Mouse (Mus musculus): Measurements from ENCODE around the gene Adamts3. TPM values are rescaled to one million over a fixed set of nuclear protein-coding genes. Genes with fewer than 3 reads are reported as not detected.

Gene Adamts3
- polyA plus RNA-seq (2012; rRNA removed), result 2.1 and 2.2 TPM in 2 replicates

GRCm38 (mm10) chr5:89883051-89883907 lies at the start of gene Adamts3:
Gene Adamts3 (minus strand): TSS chr5:89883334.
- peak; percentile 45 for DNase-seq (ENCODE audit: low spot score)

- no peak for DNase-seq (ENCODE audit: low spot score)
Observed at GRCm38 (mm10) chr5:89931511-89931910, 48.4 kb upstream of the Adamts3 start.

DNA sequence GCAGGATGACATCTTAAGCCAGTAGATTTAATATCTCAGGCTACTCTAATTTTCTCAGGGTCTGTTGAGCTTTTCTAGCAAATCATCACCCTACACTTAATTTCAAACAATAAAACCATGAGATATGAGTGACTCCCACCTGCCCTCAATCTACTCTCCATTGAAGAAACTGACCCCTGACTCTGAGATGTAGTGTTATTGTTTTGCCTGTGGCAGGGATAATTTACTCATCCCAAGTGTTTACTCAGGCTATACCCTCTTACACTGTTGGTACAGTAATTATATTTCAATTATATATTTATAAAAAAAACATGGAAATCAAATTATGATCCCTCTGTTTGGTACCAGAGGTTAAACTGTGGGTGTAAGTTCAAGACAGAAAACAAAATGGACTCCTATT lies 29.2 kb upstream of the Adamts3 start:
- DNase-seq (ENCODE audit: low spot score), result no peak

GRCm38 (mm10) chr5:89911950-89912349 lies 28.8 kb upstream of the Adamts3 start:
- DNase-seq (ENCODE audit: low spot score), result no peak

DNA sequence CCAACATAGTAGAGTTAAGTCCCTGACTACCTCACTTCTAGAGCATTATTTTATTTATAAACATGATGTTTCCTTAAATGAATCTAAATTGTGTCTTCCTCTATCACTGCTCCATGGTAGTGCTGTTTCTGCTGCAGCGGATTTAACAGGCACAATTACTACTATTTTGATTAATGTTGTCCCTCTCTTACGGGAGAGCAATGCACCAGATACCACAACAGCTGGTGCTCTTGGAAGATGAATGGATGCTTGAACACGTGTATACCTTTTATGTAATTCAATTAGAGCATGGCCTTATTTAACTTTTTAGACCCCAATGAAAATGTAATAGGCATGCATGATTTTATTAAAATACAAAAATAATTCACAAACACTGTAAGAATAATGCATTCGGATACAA lies 28.4 kb upstream of the Adamts3 start:
- DNase-seq (ENCODE audit: low spot score), result no peak

GRCm38 (mm10) chr5:89906884-89907431 lies 23.8 kb upstream of the Adamts3 start:
- no peak for DNase-seq (ENCODE audit: low spot score)

- DNase-seq (ENCODE audit: low spot score), result no peak
Observed at GRCm38 (mm10) chr5:89901026-89901425, 17.9 kb upstream of the Adamts3 start.

DNA sequence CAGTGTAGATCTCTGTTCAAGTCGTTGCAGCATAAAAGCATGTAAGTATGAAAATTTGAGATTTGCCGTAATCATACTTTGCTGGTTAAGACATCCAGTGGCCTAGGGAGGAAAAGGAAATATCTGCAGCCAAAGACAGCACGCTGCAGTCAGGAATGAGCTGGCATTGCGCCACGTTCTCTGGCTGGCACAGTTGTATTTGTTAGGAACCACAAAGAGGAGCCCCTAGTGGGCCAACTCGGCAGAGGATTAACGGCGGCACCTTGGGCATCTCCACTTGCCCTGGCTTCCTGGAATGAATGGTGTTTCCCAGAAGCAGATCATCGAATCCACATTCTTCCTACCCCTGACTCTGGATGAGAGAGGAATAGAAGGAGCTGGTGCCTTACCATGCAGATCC lies 14.4 kb upstream of the Adamts3 start:
- DNase-seq (ENCODE audit: low spot score), result no peak

- DNase-seq (ENCODE audit: low spot score), result no peak
Observed at GRCm38 (mm10) chr5:89895520-89895919, 12.4 kb upstream of the Adamts3 start.

GRCm38 (mm10) chr5:89884991-89885390 lies 1.9 kb upstream of the Adamts3 start:
- no peak for DNase-seq (ENCODE audit: low spot score)

DNA sequence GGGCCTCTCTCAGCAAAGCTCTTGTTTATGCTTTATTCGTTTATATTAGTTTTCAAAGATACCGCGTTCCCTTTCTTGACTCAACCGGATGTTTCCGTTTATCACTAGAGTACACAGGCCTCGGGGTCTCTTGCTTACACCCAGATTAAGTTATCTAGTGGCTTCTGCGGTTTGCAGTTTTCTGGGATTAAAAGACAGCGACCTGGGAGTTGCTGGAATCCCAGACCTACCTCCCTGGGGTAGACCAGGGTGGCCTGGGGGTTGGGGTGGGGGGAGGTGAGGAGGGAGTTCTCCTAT lies 722 bp upstream of the Adamts3 start:
- no peak for DNase-seq (ENCODE audit: low spot score)

- peak; percentile 32 for DNase-seq (ENCODE audit: low spot score)
Observed at GRCm38 (mm10) chr5:89882091-89882734, 921 bp downstream of the Adamts3 start.

DNA sequence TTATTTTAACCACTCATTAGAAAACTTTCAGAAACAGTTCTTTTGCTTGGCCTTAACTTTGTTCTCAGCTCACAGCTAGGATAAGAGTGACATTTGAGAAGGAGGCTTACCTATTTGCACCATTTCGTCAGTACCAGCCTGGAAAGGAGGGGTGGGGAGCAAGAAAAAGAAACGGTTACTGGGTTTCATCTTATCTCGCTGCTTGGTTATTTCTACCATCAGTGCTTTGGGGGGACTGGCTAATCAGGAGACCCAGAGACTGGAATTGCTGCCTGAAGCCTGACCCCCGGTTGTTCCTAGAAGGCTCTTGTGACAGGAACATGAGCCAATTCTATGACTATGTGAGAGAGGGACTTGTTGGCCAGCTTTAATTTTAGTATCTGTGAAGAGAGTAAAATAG lies 1.7 kb downstream of the Adamts3 start:
- DNase-seq (ENCODE audit: low spot score), result no peak

DNA sequence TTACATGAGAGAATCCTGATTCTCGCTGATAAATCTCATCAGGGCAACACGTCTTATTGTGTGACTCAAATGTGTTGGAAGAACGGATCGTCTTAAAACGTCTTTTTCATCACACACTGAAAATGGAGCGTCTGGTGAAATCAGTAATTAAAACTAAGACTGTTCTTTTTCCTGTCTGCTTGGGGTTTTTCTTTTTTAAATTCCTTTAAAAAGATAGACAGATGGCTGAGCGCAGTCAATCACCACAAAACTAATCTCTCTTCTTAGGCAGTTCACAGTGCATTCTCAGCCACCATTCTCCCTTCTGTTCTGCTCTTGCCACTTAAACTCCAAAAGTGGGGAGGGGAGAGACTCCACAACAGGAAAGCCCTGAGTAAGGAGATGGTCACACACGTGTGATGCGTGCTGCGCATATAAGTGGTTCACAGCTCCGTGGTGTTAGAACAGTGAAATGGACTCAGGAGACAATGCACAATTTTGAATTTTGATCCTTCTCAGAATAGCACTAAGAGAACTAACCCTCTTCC lies 4.2 kb downstream of the Adamts3 start:
- DNase-seq (ENCODE audit: low spot score), result no peak

DNA sequence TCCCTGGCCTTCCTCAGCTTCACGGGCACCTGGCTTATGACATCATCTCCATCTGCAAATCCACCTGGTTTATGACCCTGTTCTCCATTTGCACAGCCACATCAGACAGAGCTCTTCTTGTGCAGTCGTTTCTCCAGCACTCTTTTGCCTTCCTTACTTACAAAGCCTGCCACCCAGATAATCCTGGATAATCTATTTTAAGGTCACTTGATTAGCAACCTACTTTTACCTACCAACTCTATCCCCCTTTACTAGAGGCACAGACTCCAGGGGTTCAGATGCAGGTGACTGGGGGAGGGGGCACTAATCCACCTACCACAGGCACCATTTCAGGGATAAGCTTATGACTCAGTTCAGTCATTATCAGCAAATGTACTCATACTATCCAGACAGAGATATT lies 10.5 kb downstream of the Adamts3 start:
- no peak for DNase-seq (ENCODE audit: low spot score)

- DNase-seq (ENCODE audit: low spot score), result no peak
Observed at GRCm38 (mm10) chr5:89859603-89860002, 23.5 kb downstream of the Adamts3 start.

GRCm38 (mm10) chr5:89858837-89859236 lies 24.3 kb downstream of the Adamts3 start:
- DNase-seq (ENCODE audit: low spot score), result no peak

DNA sequence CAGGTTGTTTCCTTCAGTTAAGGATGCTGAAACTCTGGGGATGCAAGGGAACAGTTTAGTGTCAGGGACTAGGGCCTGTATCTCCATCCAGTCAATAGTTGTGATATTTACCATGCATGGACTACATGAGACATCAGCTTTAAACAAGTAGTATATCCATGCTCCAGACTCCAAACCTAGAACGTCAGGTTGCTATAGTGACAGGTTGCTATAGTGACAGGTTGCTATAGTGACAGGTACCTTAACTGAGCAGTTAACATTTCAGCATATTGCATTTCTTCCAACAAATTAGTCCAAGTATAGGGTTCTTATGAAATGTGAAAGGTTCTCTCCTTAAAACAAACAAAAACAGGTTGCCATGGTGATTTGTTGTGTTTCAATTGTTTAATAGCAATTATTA lies 36.6 kb downstream of the Adamts3 start:
- no peak for DNase-seq (ENCODE audit: low spot score)

DNA sequence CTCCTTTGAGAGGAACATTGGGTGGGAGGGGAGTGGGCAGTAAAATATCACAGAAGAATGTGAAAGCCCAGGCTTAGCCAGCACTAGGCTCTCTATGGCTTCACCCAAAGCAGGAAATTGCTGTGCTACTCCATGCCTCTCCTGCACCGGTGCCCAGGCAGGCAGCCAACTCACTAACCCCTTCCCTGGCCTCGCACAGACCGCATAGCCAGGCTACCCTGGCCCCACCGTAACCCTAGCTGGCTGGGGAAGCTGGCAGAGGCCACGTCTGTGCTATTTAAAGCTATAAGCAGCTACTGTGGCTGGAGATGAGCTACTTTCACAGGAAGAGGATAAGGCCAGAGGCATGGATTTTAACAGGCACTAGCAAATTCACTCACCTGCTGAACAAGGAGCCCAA lies 38.8 kb downstream of the Adamts3 start:
- DNase-seq (ENCODE audit: low spot score), result peak; percentile 30

- no peak for DNase-seq (ENCODE audit: low spot score)
Observed at GRCm38 (mm10) chr5:89843478-89843877, 39.7 kb downstream of the Adamts3 start.

- DNase-seq (ENCODE audit: low spot score), result no peak
Observed at GRCm38 (mm10) chr5:89839627-89840026, 43.5 kb downstream of the Adamts3 start.

GRCm38 (mm10) chr5:89821175-89821574 lies 62.0 kb downstream of the Adamts3 start:
- DNase-seq (ENCODE audit: low spot score), result no peak

DNA sequence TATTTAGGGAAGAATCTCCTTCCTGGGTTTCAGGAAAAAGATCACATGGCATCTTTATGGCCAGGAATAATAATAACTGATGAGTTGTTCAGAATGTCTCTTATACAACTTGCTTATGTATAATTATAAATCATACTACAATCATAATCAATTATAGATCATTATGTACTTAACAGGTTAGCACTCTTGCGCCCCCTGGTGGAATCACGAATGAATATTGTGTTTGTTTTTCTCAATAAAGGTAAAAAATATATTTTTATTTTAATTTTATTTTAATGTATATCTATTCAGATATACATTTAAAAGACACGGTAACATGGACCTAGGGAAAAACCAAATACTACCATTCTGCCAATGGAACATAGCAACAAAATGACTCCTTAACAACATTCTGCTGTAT lies 63.6 kb downstream of the Adamts3 start:
- DNase-seq (ENCODE audit: low spot score), result no peak

Data from urinary bladder, adult 2 months (tissue).